Mouse (Mus musculus) 3134 (cell line): Measurements from ENCODE around the gene Kpna7.
"Not testable (repeated sequence)": the region's sequence is repeated elsewhere in the genome, so short reads cannot be mapped to it uniquely, and the experiment has no call there.

Source experiments
- DNase-seq: peaks from one replicate; pipeline ENCODE4 v3.0.0-alpha.2; 2011; ENCODE audit warnings: low spot score; ENCODE audit not compliant: insufficient read length; ENCODE audit errors: extremely low read depth

Gene Kpna7

GRCm38 (mm10) chr5:145104328-145104727 lies 20.5 kb upstream of the Kpna7 start:
- no peak for DNase-seq

- DNase-seq = no peak
Observed at GRCm38 (mm10) chr5:145102706-145103105, 18.9 kb upstream of the Kpna7 start.

- DNase-seq = not testable (repeated sequence)
Observed at GRCm38 (mm10) chr5:145101451-145101850, 17.6 kb upstream of the Kpna7 start.

DNA sequence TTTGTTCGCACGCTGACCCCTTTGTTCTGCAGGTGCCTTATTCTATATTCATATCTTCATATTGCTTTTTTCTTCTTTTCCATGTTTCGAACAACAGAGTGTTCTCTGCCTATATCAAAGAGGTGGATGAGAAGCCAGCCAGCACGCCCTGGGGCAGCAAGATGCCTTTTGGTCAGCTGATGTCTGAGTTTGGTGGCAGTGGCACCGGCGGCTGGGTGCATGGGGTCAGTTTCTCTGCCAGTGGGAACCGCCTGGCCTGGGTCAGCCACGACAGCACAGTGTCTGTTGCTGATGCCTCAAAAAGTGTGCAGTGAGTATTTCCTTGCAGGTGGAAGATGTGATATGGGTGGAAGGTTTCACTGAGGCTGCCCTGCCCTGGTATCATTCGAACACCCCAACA lies 17.1 kb upstream of the Kpna7 start:
- DNase-seq = no peak

DNA sequence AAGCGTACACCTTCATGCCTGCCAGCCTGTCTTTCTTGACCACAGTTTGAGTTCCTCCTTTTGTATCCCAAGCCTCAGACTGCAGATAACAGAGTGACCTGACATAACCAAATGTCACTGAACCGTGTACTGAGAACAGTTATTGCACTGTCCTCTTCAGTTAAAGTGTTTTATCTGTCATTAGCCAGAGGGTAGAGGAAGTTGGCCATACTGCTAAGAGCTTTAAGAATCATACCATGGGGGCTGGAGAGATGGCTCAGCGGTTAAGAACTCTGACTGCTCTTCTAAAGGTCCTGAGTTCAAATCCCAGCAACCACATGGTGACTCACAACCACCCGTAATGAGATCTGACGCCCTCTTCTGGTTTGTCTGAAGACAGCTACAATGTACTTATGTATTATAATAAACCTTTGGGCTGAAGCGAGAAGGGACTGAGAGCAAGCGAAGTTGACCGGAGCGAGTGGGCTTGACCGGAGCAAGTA lies 14.6 kb upstream of the Kpna7 start:
- DNase-seq = no peak

- DNase-seq = no peak
Observed at GRCm38 (mm10) chr5:145096195-145096594, 12.4 kb upstream of the Kpna7 start.

DNA sequence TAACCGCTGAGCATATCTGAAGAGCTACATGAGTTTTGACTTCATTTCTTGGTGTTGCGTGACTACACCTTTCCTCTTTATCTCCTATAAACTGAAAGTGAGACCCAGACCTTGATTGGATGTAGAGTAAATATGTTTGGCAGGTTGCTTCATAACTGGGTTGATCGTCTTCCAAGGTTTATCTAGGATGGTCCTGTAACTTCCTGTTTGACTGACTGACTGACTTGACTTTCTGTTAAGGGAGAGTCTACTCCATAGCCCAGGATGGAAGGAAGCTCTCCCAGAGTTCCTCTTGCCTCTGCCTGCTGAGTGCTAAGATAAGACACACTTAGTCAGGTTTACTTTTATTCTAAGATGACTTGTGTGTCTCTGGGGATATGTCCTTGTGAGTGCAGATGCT lies 6.0 kb upstream of the Kpna7 start:
- DNase-seq = no peak

GRCm38 (mm10) chr5:145088186-145088585 lies 4.4 kb upstream of the Kpna7 start:
- DNase-seq = no peak

- no peak for DNase-seq
Observed at GRCm38 (mm10) chr5:145084822-145085221, 992 bp upstream of the Kpna7 start.

DNA sequence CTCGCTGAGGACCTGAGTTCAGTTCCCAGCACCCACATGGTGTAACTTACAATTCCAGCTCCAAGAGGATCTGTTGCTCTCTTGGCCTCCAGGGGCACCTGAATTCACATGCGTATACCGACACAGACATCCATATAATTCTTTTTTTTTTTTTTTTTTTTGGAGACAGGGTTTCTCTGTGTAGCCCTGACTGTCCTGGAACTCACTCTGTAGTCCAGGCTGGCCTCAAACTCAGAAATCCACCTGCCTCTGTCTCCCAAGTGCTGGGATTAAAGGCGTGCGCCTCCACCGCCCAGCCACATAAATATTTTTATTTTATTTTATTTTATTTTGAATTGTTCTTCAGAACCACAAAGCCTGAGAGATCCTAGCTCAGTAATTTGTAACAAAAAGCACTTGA lies 629 bp downstream of the Kpna7 start:
- DNase-seq = not testable (repeated sequence)

- no peak for DNase-seq
Observed at GRCm38 (mm10) chr5:145081866-145082613, 1.8 kb downstream of the Kpna7 start.

DNA sequence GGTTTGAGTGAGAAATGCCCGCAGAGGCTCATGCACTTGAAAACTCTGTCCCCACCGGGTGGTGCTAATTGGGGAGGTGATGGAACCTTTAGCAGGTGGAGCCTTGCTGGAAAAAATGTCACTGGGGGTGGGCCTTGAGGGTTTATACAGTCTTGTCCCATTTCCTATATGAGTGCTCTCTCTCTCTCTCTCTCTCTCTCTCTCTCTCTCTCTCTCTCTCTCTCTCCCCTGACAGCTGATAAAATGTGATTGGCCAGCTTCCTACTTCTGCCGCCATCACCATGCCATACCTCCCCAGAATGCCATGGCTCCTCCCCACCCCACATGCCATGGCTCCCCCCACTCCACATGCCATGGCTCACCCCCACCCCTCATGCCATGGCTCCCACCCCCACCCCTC lies 8.7 kb downstream of the Kpna7 start:
- no peak for DNase-seq

GRCm38 (mm10) chr5:145071342-145071741 lies 12.5 kb downstream of the Kpna7 start:
- no peak for DNase-seq

GRCm38 (mm10) chr5:145069707-145070106 lies 14.1 kb downstream of the Kpna7 start:
- no peak for DNase-seq

DNA sequence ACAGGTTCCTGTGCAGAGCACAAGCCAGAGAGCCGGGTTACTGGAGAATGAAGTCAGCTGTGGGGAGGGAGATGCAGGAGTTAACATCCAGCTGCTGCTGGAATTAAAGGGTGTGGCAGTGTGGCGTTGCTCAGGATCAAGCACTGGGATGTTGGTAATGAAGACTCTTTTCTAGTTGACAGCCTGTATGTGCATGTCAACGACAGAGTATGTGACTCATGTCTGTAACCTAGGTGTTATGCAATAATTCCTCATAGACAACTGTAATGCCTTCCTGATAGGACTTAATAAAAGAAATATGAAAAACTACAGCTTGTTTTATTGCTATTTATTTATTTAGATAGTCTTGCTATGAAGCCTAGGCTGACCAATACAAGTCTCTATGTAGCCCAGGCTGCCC lies 15.0 kb downstream of the Kpna7 start:
- no peak for DNase-seq

DNA sequence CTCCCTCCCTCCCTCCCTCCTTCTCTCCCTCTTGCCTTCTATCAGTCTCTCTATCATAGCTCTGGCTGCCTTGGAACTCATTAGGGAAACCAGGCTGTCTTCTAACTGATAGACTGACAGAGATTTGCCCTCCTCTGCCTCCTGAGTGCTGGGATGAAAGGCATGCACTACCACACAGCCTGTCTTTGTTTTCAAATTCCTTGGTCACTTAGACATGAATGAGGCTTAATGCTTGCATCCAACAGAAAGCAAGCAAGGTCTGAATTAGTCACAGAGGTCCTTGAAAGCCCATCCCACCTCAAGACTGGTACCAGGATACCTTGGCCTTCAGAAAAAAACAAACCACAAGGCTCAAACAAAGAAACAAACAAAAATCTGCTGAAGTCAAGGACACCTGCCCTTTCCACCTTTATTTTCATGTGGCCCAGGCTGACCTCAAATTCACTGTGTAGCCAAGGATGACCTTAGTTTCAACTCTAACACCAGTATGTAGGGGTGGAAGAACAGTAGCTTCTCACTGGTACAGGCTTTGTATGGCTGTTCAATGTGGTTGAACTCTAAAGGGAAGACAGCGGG lies 19.0 kb downstream of the Kpna7 start:
- DNase-seq = no peak

DNA sequence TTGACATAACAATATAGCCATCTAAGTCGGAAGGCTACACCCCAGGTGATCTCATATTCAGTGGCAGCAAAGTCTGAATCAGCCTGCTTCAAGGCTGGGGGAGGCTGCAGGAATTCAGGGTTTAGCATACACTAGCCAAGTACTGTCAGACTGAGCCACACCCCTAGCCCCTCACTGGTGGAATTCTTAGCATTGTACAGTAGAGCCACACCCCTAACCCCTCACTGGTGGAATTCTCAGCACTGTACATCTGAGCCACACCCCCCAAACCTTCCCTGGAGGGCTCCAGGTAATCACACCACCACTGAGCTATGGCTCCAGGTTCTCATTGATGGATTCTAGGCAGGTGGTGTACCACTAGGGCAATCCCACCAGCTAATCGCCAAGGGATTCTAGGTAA lies 24.3 kb downstream of the Kpna7 start:
- DNase-seq = no peak

GRCm38 (mm10) chr5:145058722-145059121 lies 25.1 kb downstream of the Kpna7 start:
- no peak for DNase-seq

DNA sequence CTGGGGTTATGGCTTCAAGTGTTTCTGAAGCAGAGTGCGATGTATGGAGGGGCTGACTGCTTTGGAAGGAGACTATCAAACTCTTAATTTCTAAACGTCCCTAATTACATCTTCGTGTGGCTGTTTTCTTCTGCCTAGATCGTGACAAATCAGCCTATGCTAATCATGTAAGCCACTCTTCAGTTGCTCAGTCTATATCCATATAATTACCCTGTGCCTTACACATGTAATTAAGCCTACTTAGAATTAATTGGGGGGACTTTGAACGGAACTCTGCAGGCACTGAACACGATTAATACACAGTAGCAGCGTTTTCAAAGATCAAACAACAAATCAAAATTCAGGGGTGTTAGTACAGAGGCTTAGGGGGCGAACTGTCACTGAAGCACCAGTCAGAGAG lies 25.9 kb downstream of the Kpna7 start:
- no peak for DNase-seq

DNA sequence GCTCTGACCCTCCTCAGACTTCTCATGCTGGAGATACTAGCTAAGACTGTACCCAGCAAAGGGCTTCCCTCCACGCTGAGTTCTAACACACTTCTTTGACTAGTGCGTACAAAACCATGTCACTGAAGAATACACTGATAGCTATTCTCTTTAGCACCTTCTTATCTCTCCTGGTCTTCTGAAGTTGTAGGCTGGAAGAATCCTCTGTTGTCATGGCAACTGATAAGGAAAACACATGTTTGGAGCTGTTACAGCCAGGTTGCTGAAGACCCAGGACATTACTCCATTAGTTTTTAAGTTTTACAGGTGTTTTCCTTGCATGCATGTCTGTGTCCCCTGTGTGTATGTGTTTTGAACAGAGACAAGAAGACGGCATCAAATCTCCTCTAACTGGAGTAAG lies 29.6 kb downstream of the Kpna7 start:
- not testable (repeated sequence) for DNase-seq

- DNase-seq = not testable (repeated sequence)
Observed at GRCm38 (mm10) chr5:145042690-145043089, 41.1 kb downstream of the Kpna7 start, which contains the start of gene 1700018F24Rik. TSS of gene 1700018F24Rik (plus strand) at chr5:145042990.

GRCm38 (mm10) chr5:145041628-145042027 lies 42.2 kb downstream of the Kpna7 start:
- no peak for DNase-seq
